Comparison of ENCODE assay signal across 8 mouse cellular contexts in genomic region chr10:94037196-94037595, GRCm38 (mm10). TPM values are rescaled to one million over a fixed set of nuclear protein-coding genes. Genes with fewer than 3 reads are reported as not detected.
DNase-seq lines count a peak whose midpoint lies in the region; ATAC-seq and TF ChIP-seq lines count a peak whose summit lies in the region.

No protein-coding gene starts in this region.

- DNase-seq in kidney, postnatal 14 days, result no peak
- DNase-seq in ovary, postnatal 14 days (ENCODE audit: low spot score), result no peak
- DNase-seq in adrenal gland, postnatal 14 days, result no peak

- H3ac ChIP-seq in myocyte (ENCODE audit: control insufficient read depth, insufficient read length), result no peak overlapping the region

- no peak for ATAC-seq in kidney, embryonic 15.5 days (replicated peaks; ENCODE audit: low FRiP score)
- ATAC-seq in embryonic facial prominence, embryonic 13.5 days (ENCODE audit: insufficient number of reproducible peaks, insufficient read depth, low FRiP score, low TSS enrichment, low read depth), result no peak
- ATAC-seq in intestine, embryonic 15.5 days, result no peak
- ATAC-seq in megakaryocyte, adult 5-6 weeks (ENCODE audit: poor library complexity, severe bottlenecking), result no peak

- H3K9me3 ChIP-seq in kidney, embryonic 15.5 days (replicated peaks), result no peaks in the 10 kb centered on the region
- H3K9me3 ChIP-seq in embryonic facial prominence, embryonic 13.5 days, result no peaks in the 10 kb centered on the region
- H3K9me3 ChIP-seq in intestine, embryonic 15.5 days, result no peaks in the 10 kb centered on the region

- H3K4me3 ChIP-seq in kidney, embryonic 15.5 days (replicated peaks), result peak overlapping the region; percentile 88
- peak overlapping the region; percentile 90 for H3K4me3 ChIP-seq in embryonic facial prominence, embryonic 13.5 days
- no peak overlapping the region; the same call in 1 of the 2 replicates for H3K4me3 ChIP-seq in intestine, embryonic 15.5 days (replicated peaks)
- H3K4me3 ChIP-seq in myocyte, result peak overlapping the region; percentile 94

- whole genome bisulfite sequencing in kidney, embryonic 15.5 days, result 44% methylated on average over 9 of the region's 9 CpGs
- 36% methylated on average over 9 of the region's 9 CpGs for WGBS in embryonic facial prominence, embryonic 13.5 days
- 32% methylated on average over 9 of the region's 9 CpGs for WGBS in intestine, embryonic 15.5 days

- H3K4me2 ChIP-seq in kidney, embryonic 15.5 days, result peak overlapping the region; percentile 70
- peak overlapping the region; percentile 69 for H3K4me2 ChIP-seq in embryonic facial prominence, embryonic 13.5 days
- peak overlapping the region; percentile 71 for H3K4me2 ChIP-seq in intestine, embryonic 15.5 days (replicated peaks)
- H3K4me2 ChIP-seq in myocyte (ENCODE audit: low read depth), result peak overlapping the region; percentile 76

- no peak overlapping the region for H3K9ac ChIP-seq in kidney, embryonic 15.5 days
- no peak overlapping the region for H3K9ac ChIP-seq in embryonic facial prominence, embryonic 13.5 days
- H3K9ac ChIP-seq in intestine, embryonic 15.5 days, result no peak overlapping the region

- H3K27ac ChIP-seq in kidney, embryonic 15.5 days, result no peak overlapping the region
- H3K27ac ChIP-seq in embryonic facial prominence, embryonic 13.5 days, result no peak overlapping the region
- no peak overlapping the region for H3K27ac ChIP-seq in intestine, embryonic 15.5 days

- no peak for TF ChIP-seq POLR2A in myocyte (IDR thresholded peaks at IDR 0.05; ENCODE audit: insufficient read length, low read depth)

- peaks cover 41% of the 10 kb centered on the region for H3K79me2 ChIP-seq in myocyte (ENCODE audit: control insufficient read depth, insufficient read depth)

- no peaks in the 10 kb centered on the region for H3K27me3 ChIP-seq in kidney, embryonic 15.5 days
- H3K27me3 ChIP-seq in embryonic facial prominence, embryonic 13.5 days, result no peaks in the 10 kb centered on the region
- no peaks in the 10 kb centered on the region for H3K27me3 ChIP-seq in intestine, embryonic 15.5 days (replicated peaks)
- H3K27me3 ChIP-seq in myocyte (ENCODE audit: control insufficient read depth, insufficient read depth, insufficient read length), result no peaks in the 10 kb centered on the region

- H3K4me1 ChIP-seq in kidney, embryonic 15.5 days, result peaks cover 18% of the 10 kb centered on the region
- peaks cover 19% of the 10 kb centered on the region for H3K4me1 ChIP-seq in embryonic facial prominence, embryonic 13.5 days
- 0 out of 2 replicates have a peak, but pooled peaks cover 9% of the 10 kb centered on the region for H3K4me1 ChIP-seq in intestine, embryonic 15.5 days (replicated peaks)

- H3K36me3 ChIP-seq in kidney, embryonic 15.5 days, result no peaks in the 10 kb centered on the region
- no peaks in the 10 kb centered on the region for H3K36me3 ChIP-seq in embryonic facial prominence, embryonic 13.5 days
- no peaks in the 10 kb centered on the region for H3K36me3 ChIP-seq in intestine, embryonic 15.5 days
- no peaks in the 10 kb centered on the region for H3K36me3 ChIP-seq in myocyte (ENCODE audit: control insufficient read depth, insufficient read depth)

TF ChIP-seq in myocyte, 11 proteins besides CTCF, POLR2A, EP300 and RAD21:
- TF ChIP-seq USF1 (IDR thresholded peaks at IDR 0.05; ENCODE audit: low read depth) (peak; percentile 92), MYOD1 (IDR thresholded peaks at IDR 0.05; ENCODE audit: control insufficient read depth in 1 of 3, insufficient read length in 2 of 3, low read depth in 2 of 3) (no peak)

RNA-seq across cellular contexts. Expression of gene Fgd6, which starts 1.4 kb away (rescaled TPM):
- 3.0 and 3.3 TPM in 2 replicates for polyA plus RNA-seq in kidney, embryonic 15.5 days (2015; fragmentation: Nextera tagmentation; extraction: Ambion mirVana)
- 3.2 and 3.3 TPM in 2 replicates for polyA plus RNA-seq in embryonic facial prominence, embryonic 13.5 days (2015; fragmentation: Nextera tagmentation; extraction: Ambion mirVana)
- polyA plus RNA-seq in intestine, embryonic 15.5 days (2015; fragmentation: Nextera tagmentation; extraction: Ambion mirVana), result 3.1 and 3.4 TPM in 2 replicates
- 1.7 TPM for polyA plus RNA-seq in myocyte (2012; fragmentation: generic; extraction: Trizol)
- total RNA-seq in megakaryocyte, adult 5-6 weeks (2015), result 1.4 and 1.8 TPM in 2 replicates
- total RNA-seq in megakaryocyte, adult 5-6 weeks (2017), result 1.1 and 1.5 TPM in 2 replicates
- total RNA-seq in adrenal gland, postnatal 14 days (2021), result 8.2 and 9.2 TPM in 2 replicates

RNA-seq across cellular contexts. Expression of gene Vezt, which starts 1.6 kb away (rescaled TPM):
- 23.6 TPM in 2 replicates for polyA plus RNA-seq in kidney, embryonic 15.5 days (2015; fragmentation: Nextera tagmentation; extraction: Ambion mirVana)
- 28.6 and 29.8 TPM in 2 replicates for polyA plus RNA-seq in embryonic facial prominence, embryonic 13.5 days (2015; fragmentation: Nextera tagmentation; extraction: Ambion mirVana)
- polyA plus RNA-seq in intestine, embryonic 15.5 days (2015; fragmentation: Nextera tagmentation; extraction: Ambion mirVana), result 18.6 and 20.1 TPM in 2 replicates
- 16.8 TPM for polyA plus RNA-seq in myocyte (2012; fragmentation: generic; extraction: Trizol)
- total RNA-seq in megakaryocyte, adult 5-6 weeks (2015), result 3.8 and 5.0 TPM in 2 replicates
- 6.6 and 7.7 TPM in 2 replicates for total RNA-seq in megakaryocyte, adult 5-6 weeks (2017)
- total RNA-seq in adrenal gland, postnatal 14 days (2021), result 19.2 and 20.1 TPM in 2 replicates
